Mouse (Mus musculus): ENCODE results near the gene Gm13278.
"Not testable (repeated sequence)": the region's sequence is repeated elsewhere in the genome, so short reads cannot be mapped to it uniquely, and the experiment has no call there.

Gm13278 gene

GRCm38 (mm10) chr4:88791250-88791649 lies at the start of gene Gm13278:
Gene Gm13278 (plus strand): TSS chr4:88791550.
- not testable (repeated sequence) for H3K27me3 ChIP-seq (ENCODE audit: control insufficient read depth, insufficient read depth, low read length, poor library complexity, severe bottlenecking); H3K36me3 ChIP-seq (ENCODE audit: control insufficient read depth, insufficient read depth, low read length, poor library complexity, severe bottlenecking); DNase-seq (ENCODE audit: low read depth, low spot score)

DNA sequence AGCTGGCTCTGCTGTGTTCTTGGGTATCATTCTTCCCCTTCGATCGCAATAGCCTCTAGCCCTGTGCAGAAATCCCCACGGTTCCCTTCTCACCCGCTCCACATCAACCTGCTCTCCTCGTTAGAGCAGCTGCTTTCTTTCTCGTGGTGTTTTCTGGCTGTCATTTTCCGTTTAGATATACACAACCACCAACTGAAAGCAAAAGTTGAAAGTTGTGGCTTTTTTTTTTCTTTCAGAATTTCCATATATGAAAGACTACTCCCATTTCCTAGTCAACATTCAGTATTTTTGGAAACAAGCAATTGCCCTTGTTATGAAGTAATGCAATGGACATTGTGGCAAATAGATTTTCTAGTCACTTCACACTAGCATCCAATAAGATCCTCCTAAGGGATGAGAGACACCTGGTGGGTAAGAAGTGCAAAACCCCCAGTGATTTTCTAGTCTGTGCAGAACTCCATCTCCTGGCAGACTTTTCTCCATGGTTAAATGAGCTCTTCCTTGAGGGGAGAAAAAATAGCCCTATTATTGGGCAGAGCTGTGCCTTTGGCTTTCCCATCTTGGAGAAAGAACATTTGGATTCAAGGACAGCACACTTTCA lies 48.5 kb upstream of the Gm13278 start:
- no peak for DNase-seq (ENCODE audit: low read depth, low spot score)
- Histone ChIP-seq H3K36me3 (ENCODE audit: control insufficient read depth, insufficient read depth, low read length, poor library complexity, severe bottlenecking) (no peaks in the 10 kb centered on the region), H3K27me3 (ENCODE audit: control insufficient read depth, insufficient read depth, low read length, poor library complexity, severe bottlenecking) (no peaks in the 10 kb centered on the region; the same call in 1 of the 2 replicates)

GRCm38 (mm10) chr4:88744207-88744606 lies 47.1 kb upstream of the Gm13278 start:
- no peak for DNase-seq (ENCODE audit: low read depth, low spot score)
- Histone ChIP-seq H3K27me3 (ENCODE audit: control insufficient read depth, insufficient read depth, low read length, poor library complexity, severe bottlenecking) (no peaks in the 10 kb centered on the region; the same call in 1 of the 2 replicates), H3K36me3 (ENCODE audit: control insufficient read depth, insufficient read depth, low read length, poor library complexity, severe bottlenecking) (no peaks in the 10 kb centered on the region)

DNA sequence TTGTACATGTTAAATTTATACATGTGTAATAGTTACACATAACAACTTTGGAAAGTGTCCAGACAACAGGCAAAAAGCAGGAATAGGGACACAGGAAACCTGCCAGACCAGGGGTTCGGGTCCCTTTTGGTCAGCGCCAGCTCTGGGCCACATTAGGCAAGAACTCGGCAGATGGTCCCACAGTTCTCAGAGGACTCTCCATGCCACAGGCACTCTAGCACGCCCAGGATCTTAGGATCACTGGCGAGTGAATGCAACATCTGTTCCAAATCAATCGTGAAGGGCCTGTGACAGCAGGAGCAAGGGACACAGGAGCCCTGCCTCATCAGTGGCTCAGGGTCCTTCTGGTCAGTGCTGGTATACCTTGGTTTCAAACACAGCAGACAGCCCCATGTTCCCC lies 41.4 kb upstream of the Gm13278 start:
- H3K36me3 ChIP-seq (ENCODE audit: control insufficient read depth, insufficient read depth, low read length, poor library complexity, severe bottlenecking), result no peaks in the 10 kb centered on the region
- no peaks in the 10 kb centered on the region for H3K27me3 ChIP-seq (ENCODE audit: control insufficient read depth, insufficient read depth, low read length, poor library complexity, severe bottlenecking)
- DNase-seq (ENCODE audit: low read depth, low spot score), result no peak

GRCm38 (mm10) chr4:88754818-88755340 lies 36.5 kb upstream of the Gm13278 start, which contains the start of gene Gm13271:
Gene Gm13271 (plus strand): TSS chr4:88754868.
- DNase-seq (ENCODE audit: low read depth, low spot score); H3K27me3 ChIP-seq (ENCODE audit: control insufficient read depth, insufficient read depth, low read length, poor library complexity, severe bottlenecking); H3K36me3 ChIP-seq (ENCODE audit: control insufficient read depth, insufficient read depth, low read length, poor library complexity, severe bottlenecking): not testable (repeated sequence)

GRCm38 (mm10) chr4:88756581-88757513 lies 34.5 kb upstream of the Gm13278 start:
- H3K27me3 ChIP-seq (ENCODE audit: control insufficient read depth, insufficient read depth, low read length, poor library complexity, severe bottlenecking); H3K36me3 ChIP-seq (ENCODE audit: control insufficient read depth, insufficient read depth, low read length, poor library complexity, severe bottlenecking): not testable (repeated sequence)
- peak; percentile 34 for DNase-seq (ENCODE audit: low read depth, low spot score)

GRCm38 (mm10) chr4:88757628-88758031 lies 33.7 kb upstream of the Gm13278 start:
- not testable (repeated sequence) for H3K36me3 ChIP-seq (ENCODE audit: control insufficient read depth, insufficient read depth, low read length, poor library complexity, severe bottlenecking); H3K27me3 ChIP-seq (ENCODE audit: control insufficient read depth, insufficient read depth, low read length, poor library complexity, severe bottlenecking)
- peak; percentile 92 for DNase-seq (ENCODE audit: low read depth, low spot score)

GRCm38 (mm10) chr4:88758751-88759150 lies 32.6 kb upstream of the Gm13278 start:
- DNase-seq (ENCODE audit: low read depth, low spot score); H3K36me3 ChIP-seq (ENCODE audit: control insufficient read depth, insufficient read depth, low read length, poor library complexity, severe bottlenecking); H3K27me3 ChIP-seq (ENCODE audit: control insufficient read depth, insufficient read depth, low read length, poor library complexity, severe bottlenecking): not testable (repeated sequence)

- H3K27me3 ChIP-seq (ENCODE audit: control insufficient read depth, insufficient read depth, low read length, poor library complexity, severe bottlenecking); H3K36me3 ChIP-seq (ENCODE audit: control insufficient read depth, insufficient read depth, low read length, poor library complexity, severe bottlenecking); DNase-seq (ENCODE audit: low read depth, low spot score): not testable (repeated sequence)
Measured at GRCm38 (mm10) chr4:88759610-88760268, 31.6 kb upstream of the Gm13278 start, which contains the start of gene Gm13283. Gene Gm13283 (plus strand): TSS chr4:88760119.

- H3K36me3 ChIP-seq (ENCODE audit: control insufficient read depth, insufficient read depth, low read length, poor library complexity, severe bottlenecking); H3K27me3 ChIP-seq (ENCODE audit: control insufficient read depth, insufficient read depth, low read length, poor library complexity, severe bottlenecking): not testable (repeated sequence)
- peak; percentile 79 for DNase-seq (ENCODE audit: low read depth, low spot score)
Measured at GRCm38 (mm10) chr4:88760431-88760830, 30.9 kb upstream of the Gm13278 start.

DNA sequence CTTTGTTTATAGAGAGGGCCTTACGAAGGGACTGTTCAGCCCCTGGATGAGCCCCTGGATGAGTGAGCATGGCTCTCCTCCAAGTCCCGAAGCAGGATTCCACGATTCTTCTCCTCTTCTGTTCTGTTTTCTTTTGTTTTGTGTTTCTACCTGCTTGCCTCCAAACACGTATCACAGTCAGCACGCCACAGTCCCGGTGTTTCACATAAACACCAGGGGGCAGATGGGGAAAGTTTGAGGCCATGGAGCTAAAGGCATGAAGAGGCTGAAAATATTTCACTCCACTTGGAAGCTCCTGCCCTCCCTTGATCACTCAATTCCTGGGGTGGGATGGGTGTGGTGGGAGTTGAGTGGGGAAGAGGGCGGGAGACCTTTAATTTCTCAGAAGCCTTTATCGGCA lies 29.6 kb upstream of the Gm13278 start:
- DNase-seq (ENCODE audit: low read depth, low spot score); H3K27me3 ChIP-seq (ENCODE audit: control insufficient read depth, insufficient read depth, low read length, poor library complexity, severe bottlenecking); H3K36me3 ChIP-seq (ENCODE audit: control insufficient read depth, insufficient read depth, low read length, poor library complexity, severe bottlenecking): not testable (repeated sequence)

DNA sequence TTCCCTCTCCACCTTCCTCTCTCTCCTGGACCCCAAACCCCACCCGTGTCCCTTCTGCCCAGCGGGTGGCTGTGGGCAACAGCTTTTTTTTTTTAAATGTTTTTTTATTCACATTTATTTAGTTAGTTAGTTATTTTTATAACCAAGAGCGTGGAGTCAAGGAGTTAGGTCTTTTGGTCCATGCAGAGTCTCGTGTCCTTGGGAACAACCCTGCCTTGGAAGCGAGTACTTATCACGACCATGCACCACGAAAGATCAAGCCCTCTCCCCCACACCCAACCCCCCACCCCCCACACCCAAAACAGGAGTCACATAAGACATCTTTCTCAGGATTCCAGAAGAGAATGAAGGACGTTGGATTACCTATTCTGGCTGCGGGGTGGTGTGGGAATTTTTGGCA lies 29.0 kb upstream of the Gm13278 start:
- H3K27me3 ChIP-seq (ENCODE audit: control insufficient read depth, insufficient read depth, low read length, poor library complexity, severe bottlenecking); H3K36me3 ChIP-seq (ENCODE audit: control insufficient read depth, insufficient read depth, low read length, poor library complexity, severe bottlenecking); DNase-seq (ENCODE audit: low read depth, low spot score): not testable (repeated sequence)

- not testable (repeated sequence) for H3K27me3 ChIP-seq (ENCODE audit: control insufficient read depth, insufficient read depth, low read length, poor library complexity, severe bottlenecking); H3K36me3 ChIP-seq (ENCODE audit: control insufficient read depth, insufficient read depth, low read length, poor library complexity, severe bottlenecking)
- peak; percentile 68 for DNase-seq (ENCODE audit: low read depth, low spot score)
Measured at GRCm38 (mm10) chr4:88763384-88764018, 27.8 kb upstream of the Gm13278 start.

DNA sequence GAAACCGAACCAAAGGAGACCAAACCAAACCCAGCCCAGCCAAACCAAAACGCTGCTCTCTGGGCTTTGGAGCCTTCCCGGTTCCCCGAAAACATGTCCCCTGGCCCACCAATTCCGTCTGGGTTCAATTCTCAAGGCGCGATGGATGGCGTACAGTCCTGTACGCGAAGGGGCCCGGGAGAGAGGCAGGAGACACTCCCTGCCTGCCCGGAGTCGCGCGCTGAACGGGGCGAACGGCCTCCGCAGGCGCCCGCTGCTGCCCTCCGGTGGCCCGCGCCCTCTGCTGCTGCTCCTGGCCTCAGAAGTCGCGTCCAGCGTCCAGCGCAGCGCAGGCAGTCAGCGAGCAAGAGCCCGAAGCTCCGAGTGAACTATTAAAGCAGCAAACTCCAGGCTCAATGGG lies 17.8 kb upstream of the Gm13278 start, which contains the start of gene Gm13290:
Gene Gm13290, plus strand, starts transcription at position 301 of the 400 bp plus-strand sequence.
- H3K27me3 ChIP-seq (ENCODE audit: control insufficient read depth, insufficient read depth, low read length, poor library complexity, severe bottlenecking); H3K36me3 ChIP-seq (ENCODE audit: control insufficient read depth, insufficient read depth, low read length, poor library complexity, severe bottlenecking); DNase-seq (ENCODE audit: low read depth, low spot score): not testable (repeated sequence)

Data from splenic B cell, adult 2 months (primary cell).